Mouse (Mus musculus): Measurements from ENCODE around the gene Caskin1. TPM values are rescaled to one million over a fixed set of nuclear protein-coding genes. Genes with fewer than 3 reads are reported as not detected.
A peak's percentile ranks its signal among the peaks of the same experiment; 100 is the strongest.

Gene Caskin1
- polyA plus RNA-seq, 1 experiment from 2014 or later = 1.5 TPM

GRCm38 (mm10) chr17:24546234-24546633, 57.8 kb downstream of the Caskin1 start:
- 79% methylated on average over 3 of the region's 3 CpGs for WGBS
- H3K27ac ChIP-seq (ENCODE audit: low read length) = no peak overlapping the region
- no peak overlapping the region for H3K4me3 ChIP-seq (replicated peaks; ENCODE audit: low read length)
- H3K4me2 ChIP-seq (ENCODE audit: low read depth, low read length) = no peak overlapping the region
- H3K27me3 ChIP-seq (ENCODE audit: control insufficient read depth, insufficient read depth, low read length) = no peaks in the 10 kb centered on the region
- no peaks in the 10 kb centered on the region for H3K36me3 ChIP-seq (ENCODE audit: control insufficient read depth, insufficient read depth, low read length)
- no peak overlapping the region for H3K9ac ChIP-seq (ENCODE audit: low read length)
- no peaks in the 10 kb centered on the region for H3K9me3 ChIP-seq (replicated peaks; ENCODE audit: control insufficient read depth, low read length)
- ATAC-seq (ENCODE audit: insufficient read depth, low FRiP score) = no peak
- peaks cover 18% of the 10 kb centered on the region for H3K4me1 ChIP-seq (ENCODE audit: control insufficient read depth, insufficient read depth, low read length)

- peaks cover 29% of the 10 kb centered on the region for H3K4me1 ChIP-seq (ENCODE audit: control insufficient read depth, insufficient read depth, low read length)
- peak overlapping the region; percentile 84 for H3K4me3 ChIP-seq (replicated peaks; ENCODE audit: low read length)
- H3K4me2 ChIP-seq (ENCODE audit: low read depth, low read length) = peak overlapping the region; percentile 75
- 27% methylated on average over 9 of the region's 9 CpGs for WGBS
- H3K9ac ChIP-seq (ENCODE audit: low read length) = peak overlapping the region; percentile 60
- no peaks in the 10 kb centered on the region for H3K36me3 ChIP-seq (ENCODE audit: control insufficient read depth, insufficient read depth, low read length)
- H3K27ac ChIP-seq (ENCODE audit: low read length) = peak overlapping the region; percentile 73; the same call in 1 of the 2 replicates
- ATAC-seq (ENCODE audit: insufficient read depth, low FRiP score) = no peak
- H3K9me3 ChIP-seq (replicated peaks; ENCODE audit: control insufficient read depth, low read length) = no peaks in the 10 kb centered on the region
- H3K27me3 ChIP-seq (ENCODE audit: control insufficient read depth, insufficient read depth, low read length) = no peaks in the 10 kb centered on the region
Observed at GRCm38 (mm10) chr17:24548435-24548834, 60.0 kb downstream of the Caskin1 start.

- Histone ChIP-seq H3K27ac (ENCODE audit: low read length) (peak overlapping the region; percentile 73), H3K4me3 (replicated peaks; ENCODE audit: low read length) (peak overlapping the region; percentile 84), H3K36me3 (ENCODE audit: control insufficient read depth, insufficient read depth, low read length) (no peaks in the 10 kb centered on the region), H3K9ac (ENCODE audit: low read length) (peak overlapping the region; percentile 60), H3K9me3 (replicated peaks; ENCODE audit: control insufficient read depth, low read length) (no peaks in the 10 kb centered on the region), H3K27me3 (ENCODE audit: control insufficient read depth, insufficient read depth, low read length) (no peaks in the 10 kb centered on the region), H3K4me1 (ENCODE audit: control insufficient read depth, insufficient read depth, low read length) (peaks cover 29% of the 10 kb centered on the region), H3K4me2 (ENCODE audit: low read depth, low read length) (peak overlapping the region; percentile 75)
- 2% methylated on average over 23 of the region's 23 CpGs for whole genome bisulfite sequencing
- no peak for ATAC-seq (ENCODE audit: insufficient read depth, low FRiP score)
Observed at GRCm38 (mm10) chr17:24548921-24549617, 60.7 kb downstream of the Caskin1 start.

- H3K4me3 ChIP-seq (replicated peaks; ENCODE audit: low read length) = peak within 1 kb of the TSS; percentile 84
- H3K9ac ChIP-seq (ENCODE audit: low read length) = peak within 1 kb of the TSS; percentile 97
- H3K27me3 ChIP-seq (ENCODE audit: control insufficient read depth, insufficient read depth, low read length) = no peaks in the 10 kb centered on the region
- peak; percentile 97 for ATAC-seq (ENCODE audit: insufficient read depth, low FRiP score)
- H3K36me3 ChIP-seq (ENCODE audit: control insufficient read depth, insufficient read depth, low read length) = no peaks in the 10 kb centered on the region
- no peaks in the 10 kb centered on the region for H3K9me3 ChIP-seq (replicated peaks; ENCODE audit: control insufficient read depth, low read length)
- peak within 1 kb of the TSS; percentile 75 for H3K4me2 ChIP-seq (ENCODE audit: low read depth, low read length)
- under 1% methylated on average over 63 of the region's 72 CpGs for WGBS
- H3K4me1 ChIP-seq (ENCODE audit: control insufficient read depth, insufficient read depth, low read length) = peaks cover 29% of the 10 kb centered on the region
- H3K27ac ChIP-seq (ENCODE audit: low read length) = peak within 1 kb of the TSS; percentile 97
Observed at GRCm38 (mm10) chr17:24549618-24550415, 61.4 kb downstream of the Caskin1 start, which contains the start of gene Pkd1. Gene Pkd1, plus strand, starts transcription at chr17:24549834.

- no peaks in the 10 kb centered on the region for H3K9me3 ChIP-seq (replicated peaks; ENCODE audit: control insufficient read depth, low read length)
- H3K4me1 ChIP-seq (ENCODE audit: control insufficient read depth, insufficient read depth, low read length) = peaks cover 29% of the 10 kb centered on the region
- H3K27ac ChIP-seq (ENCODE audit: low read length) = peak overlapping the region; percentile 97
- H3K27me3 ChIP-seq (ENCODE audit: control insufficient read depth, insufficient read depth, low read length) = no peaks in the 10 kb centered on the region
- H3K4me3 ChIP-seq (replicated peaks; ENCODE audit: low read length) = peak overlapping the region; percentile 84
- H3K4me2 ChIP-seq (ENCODE audit: low read depth, low read length) = peak overlapping the region; percentile 75
- H3K9ac ChIP-seq (ENCODE audit: low read length) = peak overlapping the region; percentile 97
- whole genome bisulfite sequencing = under 1% methylated on average over 44 of the region's 44 CpGs
- ATAC-seq (ENCODE audit: insufficient read depth, low FRiP score) = peak; percentile 46
- no peaks in the 10 kb centered on the region for H3K36me3 ChIP-seq (ENCODE audit: control insufficient read depth, insufficient read depth, low read length)
Observed at GRCm38 (mm10) chr17:24550416-24551049, 62.1 kb downstream of the Caskin1 start.

- ATAC-seq (ENCODE audit: insufficient read depth, low FRiP score) = no peak
- Histone ChIP-seq H3K27ac (ENCODE audit: low read length) (peak overlapping the region; percentile 97), H3K4me3 (replicated peaks; ENCODE audit: low read length) (peak overlapping the region; percentile 84), H3K36me3 (ENCODE audit: control insufficient read depth, insufficient read depth, low read length) (no peaks in the 10 kb centered on the region), H3K9me3 (replicated peaks; ENCODE audit: control insufficient read depth, low read length) (no peaks in the 10 kb centered on the region), H3K4me2 (ENCODE audit: low read depth, low read length) (peak overlapping the region; percentile 75), H3K27me3 (ENCODE audit: control insufficient read depth, insufficient read depth, low read length) (no peaks in the 10 kb centered on the region), H3K4me1 (ENCODE audit: control insufficient read depth, insufficient read depth, low read length) (peaks cover 29% of the 10 kb centered on the region), H3K9ac (ENCODE audit: low read length) (peak overlapping the region; percentile 97)
- WGBS = 41% methylated on average over 3 of the region's 3 CpGs
Observed at GRCm38 (mm10) chr17:24551050-24551444, 62.6 kb downstream of the Caskin1 start.

- H3K9ac ChIP-seq (ENCODE audit: low read length) = no peak overlapping the region
- H3K4me1 ChIP-seq (ENCODE audit: control insufficient read depth, insufficient read depth, low read length) = peaks cover 30% of the 10 kb centered on the region
- H3K4me3 ChIP-seq (replicated peaks; ENCODE audit: low read length) = no peak overlapping the region
- no peak overlapping the region for H3K4me2 ChIP-seq (ENCODE audit: low read depth, low read length)
- H3K9me3 ChIP-seq (replicated peaks; ENCODE audit: control insufficient read depth, low read length) = no peaks in the 10 kb centered on the region
- H3K27me3 ChIP-seq (ENCODE audit: control insufficient read depth, insufficient read depth, low read length) = no peaks in the 10 kb centered on the region
- ATAC-seq (ENCODE audit: insufficient read depth, low FRiP score) = peak; percentile 65; the same call in 1 of the 2 replicates
- no peaks in the 10 kb centered on the region for H3K36me3 ChIP-seq (ENCODE audit: control insufficient read depth, insufficient read depth, low read length)
- WGBS = 59% methylated on average over 7 of the region's 7 CpGs
- H3K27ac ChIP-seq (ENCODE audit: low read length) = peak overlapping the region; percentile 93
Observed at GRCm38 (mm10) chr17:24557091-24557490, 68.7 kb downstream of the Caskin1 start.
